Comparison of ENCODE assay signal across 18 mouse cellular contexts in genomic region chr15:77825382-77825781, GRCm38 (mm10). TPM values are rescaled to one million over a fixed set of nuclear protein-coding genes. Genes with fewer than 3 reads are reported as not detected.
DNase-seq lines count a peak whose midpoint lies in the region; ATAC-seq and TF ChIP-seq lines count a peak whose summit lies in the region.
"Had no signal": no experiment of that assay in that cellular context is flagged by ENCODE, and none has a peak within 500 bp of the region (broad histone marks: within the 10 kb centered on the region; RNA-seq: fewer than 3 reads in every experiment).

No protein-coding gene starts in this region.

- WGBS in heart, embryonic 15.5 days: 95% methylated on average over 1 of the region's 1 CpGs
- 81% methylated on average over 1 of the region's 1 CpGs for WGBS in lung, postnatal 0 days
- 91% methylated on average over 1 of the region's 1 CpGs for WGBS in small intestine, adult 2 months

- TF ChIP-seq CTCF in lung, postnatal 0 days (IDR thresholded peaks at IDR 0.05): no peak
- no peak for TF ChIP-seq CTCF in small intestine, adult 2 months (IDR thresholded peaks at IDR 0.05; ENCODE audit: extremely low read depth, insufficient read length, insufficient replicate concordance, low read depth, low read length)

- no peak overlapping the region for H3K4me2 ChIP-seq in heart, embryonic 15.5 days
- no peak overlapping the region for H3K4me2 ChIP-seq in lung, postnatal 0 days (replicated peaks; ENCODE audit: low read depth, low read length)
- H3K4me2 ChIP-seq: forebrain, embryonic 13.5 days; neural tube, embryonic 15.5 days had no signal

- H3K27ac ChIP-seq in heart, embryonic 15.5 days: peak overlapping the region; percentile 57
- H3K27ac ChIP-seq in lung, postnatal 0 days (ENCODE audit: low read length): peak overlapping the region; percentile 58; the same call in 1 of the 2 replicates
- 0 out of 2 replicates have a peak overlapping the region, but pooled peaks have one; percentile 10 for H3K27ac ChIP-seq in small intestine, adult 2 months (ENCODE audit: insufficient read depth, low read depth, low read length)
- H3K27ac ChIP-seq: forebrain, embryonic 13.5 days; liver, embryonic 14.5 days; midbrain, embryonic 10.5 days; neural tube, embryonic 15.5 days had no signal

- DNase-seq in adrenal gland, adult (ENCODE audit: inconsistent age in 2 of 2, low spot score in 1 of 2): peak; percentile 77 to 91
- DNase-seq in adrenal gland, adult 18-20 months (ENCODE audit: low spot score in 2 of 2): no peak
- no peak for DNase-seq in heart, adult 11 months
- DNase-seq in lung, postnatal 0 days (ENCODE audit: low spot score): peak; percentile 55
- DNase-seq in lung, postnatal 14 days: no peak
- no peak for DNase-seq in T-cell, adult 2 months (ENCODE audit: low spot score)
- DNase-seq: cerebellum, adult 9-11 months; embryo, embryonic 11 days; kidney, adult 9 months; left cerebral cortex, postnatal 4 days; thymus, postnatal 4 days had no signal

- no peak for TF ChIP-seq POLR2A in small intestine, adult 2 months (IDR thresholded peaks at IDR 0.05; ENCODE audit: low read depth, low read length)

- peaks cover 86% of the 10 kb centered on the region for H3K4me1 ChIP-seq in heart, embryonic 15.5 days (replicated peaks)
- peaks cover 63% of the 10 kb centered on the region for H3K4me1 ChIP-seq in lung, postnatal 0 days (ENCODE audit: insufficient read depth, low read depth, low read length)
- H3K4me1 ChIP-seq in small intestine, adult 2 months (ENCODE audit: control insufficient read depth, insufficient read depth, insufficient read length, low read length): peaks cover 70% of the 10 kb centered on the region

- H3K9ac ChIP-seq in heart, embryonic 15.5 days: no peak overlapping the region
- no peak overlapping the region for H3K9ac ChIP-seq in lung, postnatal 0 days (replicated peaks; ENCODE audit: low read depth)
- H3K9ac ChIP-seq: forebrain, embryonic 13.5 days; liver, embryonic 14.5 days; neural tube, embryonic 15.5 days had no signal

- no peak for ATAC-seq in heart, embryonic 15.5 days (replicated peaks; ENCODE audit: insufficient number of reproducible peaks, insufficient read depth, low FRiP score, low read depth)
- no peak for ATAC-seq in lung, postnatal 0 days
- ATAC-seq: forebrain, embryonic 13.5 days had no signal

- no peaks in the 10 kb centered on the region for H3K9me3 ChIP-seq in heart, embryonic 15.5 days (replicated peaks)
- no peaks in the 10 kb centered on the region for H3K9me3 ChIP-seq in lung, postnatal 0 days (ENCODE audit: low read length)
- H3K9me3 ChIP-seq: forebrain, embryonic 13.5 days; midbrain, embryonic 10.5 days; neural tube, embryonic 15.5 days had no signal

- H3K4me3 ChIP-seq in heart, embryonic 15.5 days: no peak overlapping the region
- H3K4me3 ChIP-seq in lung, postnatal 0 days (ENCODE audit: low read depth, low read length): no peak overlapping the region
- no peak overlapping the region for H3K4me3 ChIP-seq in small intestine, adult 2 months (ENCODE audit: low read depth, low read length)
- H3K4me3 ChIP-seq: forebrain, embryonic 13.5 days; midbrain, embryonic 10.5 days; neural tube, embryonic 15.5 days had no signal

- no peak for TF ChIP-seq EP300 in lung, postnatal 0 days (IDR thresholded peaks at IDR 0.05)

- H3K27me3 ChIP-seq in heart, embryonic 15.5 days: no peaks in the 10 kb centered on the region
- no peaks in the 10 kb centered on the region for H3K27me3 ChIP-seq in lung, postnatal 0 days (replicated peaks; ENCODE audit: insufficient read depth, low read length)
- no peaks in the 10 kb centered on the region for H3K27me3 ChIP-seq in small intestine, adult 2 months (ENCODE audit: control insufficient read depth, insufficient read depth, low read length)
- H3K27me3 ChIP-seq: CH12.LX; forebrain, embryonic 13.5 days; neural tube, embryonic 15.5 days had no signal

- H3K36me3 ChIP-seq in heart, embryonic 15.5 days: no peaks in the 10 kb centered on the region; the same call in 1 of the 2 replicates
- no peaks in the 10 kb centered on the region for H3K36me3 ChIP-seq in lung, postnatal 0 days (ENCODE audit: insufficient read depth, low read length)
- peaks cover 12% of the 10 kb centered on the region for H3K36me3 ChIP-seq in small intestine, adult 2 months (ENCODE audit: control insufficient read depth, insufficient read depth, low read length)
- H3K36me3 ChIP-seq: midbrain, embryonic 10.5 days; neural tube, embryonic 15.5 days had no signal

RNA-seq across cellular contexts. Expression of gene Myh9, which starts 16.6 kb away (rescaled TPM):
- 100 to 1,000 TPM; 270 to 287 TPM for total RNA-seq in adrenal gland, adult 18-20 months (2021)
- 25.2 and 33.7 TPM in 2 replicates for polyA plus RNA-seq in heart, embryonic 15.5 days (2015; fragmentation: Nextera tagmentation; extraction: Ambion mirVana)
- 59.3 and 67.3 TPM in 2 replicates for polyA plus RNA-seq in lung, postnatal 0 days (2015; fragmentation: Nextera tagmentation; extraction: Ambion mirVana)
- 44.8 and 89.4 TPM in 2 replicates for polyA plus RNA-seq in small intestine, adult 2 months (2012; rRNA removed)

Comparison
In these comparisons a context has a peak if more than half of its experiments do, and no peak if none do; other contexts are left out.
1. DNase-seq: peak in adrenal gland, adult (2 of 2) and lung, postnatal 0 days (single experiment); none in adrenal gland, adult 18-20 months (0 of 2), heart, adult 11 months (single experiment), lung, postnatal 14 days (single experiment) and T-cell, adult 2 months (single experiment).
2. Peak in every context shown above with its lines, with median percentiles within 50 percentile points of each other: H3K27ac ChIP-seq.